8 mouse cellular contexts compared by ENCODE assay signal in genomic region chr12:104978420-104978819, GRCm38 (mm10). TPM values are rescaled to one million over a fixed set of nuclear protein-coding genes. Genes with fewer than 3 reads are reported as not detected.
DNase-seq lines count a peak whose midpoint lies in the region; ATAC-seq lines count a peak whose summit lies in the region.

No protein-coding gene starts in this region.

- H3K36me3 ChIP-seq in forebrain, embryonic 10.5 days (replicated peaks) = peaks cover 2% of the 10 kb centered on the region; the same call in 1 of the 2 replicates
- H3K36me3 ChIP-seq in forebrain, embryonic 15.5 days = no peaks in the 10 kb centered on the region
- H3K36me3 ChIP-seq in hindbrain, embryonic 14.5 days (replicated peaks; ENCODE audit: control insufficient read depth, insufficient read depth) = no peaks in the 10 kb centered on the region
- H3K36me3 ChIP-seq in lung, embryonic 16.5 days (ENCODE audit: control insufficient read depth, insufficient read depth, low read length) = no peaks in the 10 kb centered on the region

- no peaks in the 10 kb centered on the region for H3K27me3 ChIP-seq in forebrain, embryonic 10.5 days (ENCODE audit: poor library complexity, severe bottlenecking)
- no peaks in the 10 kb centered on the region for H3K27me3 ChIP-seq in forebrain, embryonic 15.5 days
- no peaks in the 10 kb centered on the region for H3K27me3 ChIP-seq in hindbrain, embryonic 14.5 days (ENCODE audit: control insufficient read depth, insufficient read depth, low read length)
- no peaks in the 10 kb centered on the region for H3K27me3 ChIP-seq in lung, embryonic 16.5 days (ENCODE audit: control insufficient read depth, insufficient read depth, low read depth, low read length)

- DNase-seq in forebrain, embryonic 10.5 days (ENCODE audit: extremely low spot score, low spot score) = peak; percentile 58
- DNase-seq in adrenal gland, adult 18-20 months (ENCODE audit: low spot score in 2 of 2) = peak; percentile 60 to 70
- peak; percentile 79 for DNase-seq in gastrocnemius, adult 18-20 months (ENCODE audit: low spot score)
- DNase-seq in hindbrain, embryonic 14.5 days (ENCODE audit: low spot score) = peak; percentile 33
- DNase-seq in skeletal muscle tissue, adult 2 months (ENCODE audit: low read depth, low spot score) = peak; percentile 83
- DNase-seq in thymus, postnatal 36 days = no peak

- H3K9ac ChIP-seq in forebrain, embryonic 15.5 days (replicated peaks) = no peak overlapping the region
- H3K9ac ChIP-seq in hindbrain, embryonic 14.5 days = no peak overlapping the region
- no peak overlapping the region for H3K9ac ChIP-seq in lung, embryonic 16.5 days (ENCODE audit: low read length)

- peaks cover 5% of the 10 kb centered on the region; the same call in 1 of the 2 replicates for H3K9me3 ChIP-seq in forebrain, embryonic 10.5 days
- no peaks in the 10 kb centered on the region for H3K9me3 ChIP-seq in forebrain, embryonic 15.5 days
- H3K9me3 ChIP-seq in hindbrain, embryonic 14.5 days (ENCODE audit: control insufficient read depth, low read length) = no peaks in the 10 kb centered on the region
- H3K9me3 ChIP-seq in lung, embryonic 16.5 days (ENCODE audit: control insufficient read depth, low read length) = peaks cover 4% of the 10 kb centered on the region

- peaks cover 35% of the 10 kb centered on the region for H3K4me1 ChIP-seq in forebrain, embryonic 10.5 days
- H3K4me1 ChIP-seq in forebrain, embryonic 15.5 days = peaks cover 7% of the 10 kb centered on the region; the same call in 1 of the 2 replicates
- no peaks in the 10 kb centered on the region for H3K4me1 ChIP-seq in hindbrain, embryonic 14.5 days (replicated peaks; ENCODE audit: control insufficient read depth, insufficient read depth, low read length)
- H3K4me1 ChIP-seq in lung, embryonic 16.5 days (replicated peaks; ENCODE audit: control insufficient read depth, insufficient read depth, low read length) = no peaks in the 10 kb centered on the region; the same call in 1 of the 2 replicates

- peak overlapping the region; percentile 24 for H3K4me3 ChIP-seq in forebrain, embryonic 10.5 days
- no peak overlapping the region for H3K4me3 ChIP-seq in forebrain, embryonic 15.5 days
- H3K4me3 ChIP-seq in hindbrain, embryonic 14.5 days (replicated peaks; ENCODE audit: low read length) = no peak overlapping the region
- H3K4me3 ChIP-seq in lung, embryonic 16.5 days (ENCODE audit: low read length) = no peak overlapping the region

- ATAC-seq in forebrain, embryonic 15.5 days (replicated peaks) = no peak
- ATAC-seq in hindbrain, embryonic 14.5 days (ENCODE audit: low FRiP score) = 0 out of 2 replicates have a peak, but pooled peaks have one; percentile 37
- ATAC-seq in lung, embryonic 16.5 days (ENCODE audit: low read depth) = peak; percentile 59

- H3K27ac ChIP-seq in forebrain, embryonic 10.5 days = peak overlapping the region; percentile 79
- H3K27ac ChIP-seq in forebrain, embryonic 15.5 days (replicated peaks) = no peak overlapping the region; the same call in 1 of the 2 replicates
- H3K27ac ChIP-seq in hindbrain, embryonic 14.5 days = no peak overlapping the region
- peak overlapping the region; percentile 13; the same call in 1 of the 2 replicates for H3K27ac ChIP-seq in lung, embryonic 16.5 days (ENCODE audit: low read length)

- 6% methylated on average over 9 of the region's 9 CpGs for WGBS in forebrain, embryonic 10.5 days
- WGBS in forebrain, embryonic 15.5 days = 7% methylated on average over 9 of the region's 9 CpGs
- WGBS in hindbrain, embryonic 14.5 days = 5% methylated on average over 9 of the region's 9 CpGs
- WGBS in lung, embryonic 16.5 days = 26% methylated on average over 9 of the region's 9 CpGs

- no peak overlapping the region for H3K4me2 ChIP-seq in forebrain, embryonic 15.5 days (replicated peaks)
- H3K4me2 ChIP-seq in hindbrain, embryonic 14.5 days (replicated peaks) = no peak overlapping the region
- peak overlapping the region; percentile 22 for H3K4me2 ChIP-seq in lung, embryonic 16.5 days (ENCODE audit: low read depth, low read length)

RNA-seq across cellular contexts. Expression of gene Syne3, which starts 31.2 kb away (rescaled TPM):
- 0.10 and 0.27 TPM in 2 replicates for polyA plus RNA-seq in forebrain, embryonic 10.5 days (2016; fragmentation: Nextera tagmentation; extraction: Ambion mirVana)
- polyA plus RNA-seq in forebrain, embryonic 15.5 days (2015; fragmentation: Nextera tagmentation; extraction: Ambion mirVana) = 0.11 TPM in 1 of 2 replicates, not detected in the other
- 10 to 100 TPM in 1 of 2 experiments, 1 to 10 TPM in 1; 9.3 to 11.4 TPM for total RNA-seq in adrenal gland, adult 18-20 months (2021)
- 1 to 10 TPM; 3.6 to 4.3 TPM for total RNA-seq in gastrocnemius, adult 18-20 months (2021)
- polyA plus RNA-seq in hindbrain, embryonic 14.5 days (2014; fragmentation: Nextera tagmentation; extraction: Ambion mirVana) = 0.35 TPM in 2 replicates
- polyA plus RNA-seq in lung, embryonic 16.5 days (2015; fragmentation: Nextera tagmentation; extraction: Ambion mirVana) = 0.74 and 0.91 TPM in 2 replicates

RNA-seq across cellular contexts. Expression of gene Glrx5, which starts 54.1 kb away (rescaled TPM):
- polyA plus RNA-seq in forebrain, embryonic 10.5 days (2016; fragmentation: Nextera tagmentation; extraction: Ambion mirVana) = 234 and 235 TPM in 2 replicates
- polyA plus RNA-seq in forebrain, embryonic 15.5 days (2015; fragmentation: Nextera tagmentation; extraction: Ambion mirVana) = 145 and 149 TPM in 2 replicates
- 100 to 1,000 TPM; 115 to 227 TPM for total RNA-seq in adrenal gland, adult 18-20 months (2021)
- 10 to 100 TPM; 54.6 to 57.3 TPM for total RNA-seq in gastrocnemius, adult 18-20 months (2021)
- 183 and 189 TPM in 2 replicates for polyA plus RNA-seq in hindbrain, embryonic 14.5 days (2014; fragmentation: Nextera tagmentation; extraction: Ambion mirVana)
- polyA plus RNA-seq in lung, embryonic 16.5 days (2015; fragmentation: Nextera tagmentation; extraction: Ambion mirVana) = 119 and 123 TPM in 2 replicates

Comparison
In these comparisons a context has a peak if more than half of its experiments do, and no peak if none do; other contexts are left out.
1. H3K27ac ChIP-seq: peak in forebrain, embryonic 10.5 days (single experiment) and lung, embryonic 16.5 days (single experiment); none in forebrain, embryonic 15.5 days (single experiment) and hindbrain, embryonic 14.5 days (single experiment).
2. DNase-seq: peak in forebrain, embryonic 10.5 days (single experiment), adrenal gland, adult 18-20 months (2 of 2), gastrocnemius, adult 18-20 months (single experiment), hindbrain, embryonic 14.5 days (single experiment) and skeletal muscle tissue, adult 2 months (single experiment); none in thymus, postnatal 36 days (0 of 2).